Mouse (Mus musculus): Measurements from ENCODE around the gene Phactr1.

DNA sequence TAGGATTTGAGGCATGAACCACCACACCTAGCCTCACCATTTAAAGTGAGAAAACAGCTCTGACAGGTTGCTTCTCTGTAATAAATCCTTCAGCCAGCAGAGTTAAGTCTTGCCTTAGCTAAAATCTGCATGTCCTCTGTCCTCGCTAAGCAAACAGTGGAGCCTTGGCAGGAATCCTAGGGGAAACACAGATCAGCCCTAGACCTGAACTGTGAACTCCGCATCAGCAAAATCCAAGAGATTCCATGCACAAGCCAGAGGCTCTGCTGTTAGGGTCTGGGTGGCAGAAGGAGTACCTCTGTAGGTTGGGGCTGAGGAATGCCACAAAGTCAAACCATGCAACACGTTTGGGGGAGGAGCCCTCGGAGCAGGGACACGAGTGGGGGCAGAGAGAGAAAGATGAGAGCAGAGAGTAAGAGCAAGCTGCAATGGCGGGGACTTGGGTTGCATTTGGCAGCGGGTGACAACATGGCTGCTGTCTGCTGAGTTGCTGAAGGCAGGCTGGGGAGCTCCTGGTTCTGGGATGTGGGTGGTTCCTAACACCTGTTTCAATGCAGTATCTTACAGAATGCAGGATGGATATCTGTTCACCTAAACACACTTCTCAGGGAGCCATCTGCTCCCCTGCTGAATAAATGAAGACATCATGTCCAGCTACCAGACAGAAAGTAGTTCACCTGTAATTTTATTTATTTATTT is 464.4 kb downstream of the Phactr1 start:
- no peak for TF ChIP-seq CTCF (IDR thresholded peaks at IDR 0.05; ENCODE audit: low read depth, low read length)
- TF ChIP-seq POLR2A (IDR thresholded peaks at IDR 0.05; ENCODE audit: extremely low read depth, insufficient read depth, low read length), result no peak
